8 mouse cellular contexts compared by ENCODE assay signal in genomic region chr2:69788974-69789373, GRCm38 (mm10). TPM values are rescaled to one million over a fixed set of nuclear protein-coding genes. Genes with fewer than 3 reads are reported as not detected.
A peak's percentile ranks its signal among the peaks of the same experiment; 100 is the strongest.
DNase-seq lines count a peak whose midpoint lies in the region; ATAC-seq and TF ChIP-seq lines count a peak whose summit lies in the region.

No protein-coding gene starts in this region.

- H3K27me3 ChIP-seq in kidney, embryonic 14.5 days (ENCODE audit: control insufficient read depth, insufficient read depth, low read length): no peaks in the 10 kb centered on the region
- H3K27me3 ChIP-seq in hindbrain, embryonic 12.5 days: no peaks in the 10 kb centered on the region
- H3K27me3 ChIP-seq in midbrain, embryonic 12.5 days: no peaks in the 10 kb centered on the region

- H3K36me3 ChIP-seq in kidney, embryonic 14.5 days (ENCODE audit: control insufficient read depth, insufficient read depth, low read length): peaks cover 14% of the 10 kb centered on the region; the same call in 1 of the 2 replicates
- H3K36me3 ChIP-seq in hindbrain, embryonic 12.5 days: peaks cover 17% of the 10 kb centered on the region
- H3K36me3 ChIP-seq in midbrain, embryonic 12.5 days: peaks cover 21% of the 10 kb centered on the region

- no peak for TF ChIP-seq CTCF in bone marrow, adult 2 months (IDR thresholded peaks at IDR 0.05; ENCODE audit: control insufficient read depth, insufficient read depth, low read length)

- H3K4me3 ChIP-seq in kidney, embryonic 14.5 days (ENCODE audit: low read length): peak overlapping the region; percentile 68
- peak overlapping the region; percentile 92 for H3K4me3 ChIP-seq in bone marrow, adult 2 months (replicated peaks; ENCODE audit: control insufficient read depth, low read depth, low read length)
- peak overlapping the region; percentile 63 for H3K4me3 ChIP-seq in hindbrain, embryonic 12.5 days
- peak overlapping the region; percentile 73 for H3K4me3 ChIP-seq in midbrain, embryonic 12.5 days

- 0 out of 2 replicates have a peak overlapping the region, but pooled peaks have one; percentile 11 for H3K27ac ChIP-seq in kidney, embryonic 14.5 days (ENCODE audit: low read depth, low read length)
- peak overlapping the region; percentile 46; the same call in 1 of the 2 replicates for H3K27ac ChIP-seq in bone marrow, adult 2 months (ENCODE audit: control insufficient read depth, insufficient read depth, low read depth, low read length, poor library complexity)
- peak overlapping the region; percentile 89 for H3K27ac ChIP-seq in hindbrain, embryonic 12.5 days
- H3K27ac ChIP-seq in midbrain, embryonic 12.5 days (replicated peaks): peak overlapping the region; percentile 91

- TF ChIP-seq POLR2A in bone marrow, adult 2 months (IDR thresholded peaks at IDR 0.05; ENCODE audit: borderline replicate concordance, control insufficient read depth, low read depth, low read length): no peak

- WGBS in kidney, embryonic 14.5 days: 22% methylated on average over 9 of the region's 9 CpGs
- WGBS in bone marrow, adult 2 months: 28% methylated on average over 9 of the region's 9 CpGs
- 28% methylated on average over 9 of the region's 9 CpGs for WGBS in hindbrain, embryonic 12.5 days
- WGBS in midbrain, embryonic 12.5 days: 30% methylated on average over 9 of the region's 9 CpGs

- H3K9ac ChIP-seq in kidney, embryonic 14.5 days (ENCODE audit: low read depth, low read length): peak overlapping the region; percentile 81
- peak overlapping the region; percentile 64 for H3K9ac ChIP-seq in hindbrain, embryonic 12.5 days
- peak overlapping the region; percentile 83 for H3K9ac ChIP-seq in midbrain, embryonic 12.5 days (replicated peaks)

- peaks cover 5% of the 10 kb centered on the region; the same call in 1 of the 2 replicates for H3K4me1 ChIP-seq in kidney, embryonic 14.5 days (ENCODE audit: control insufficient read depth, insufficient read depth, low read length)
- H3K4me1 ChIP-seq in bone marrow, adult 2 months (ENCODE audit: control insufficient read depth, insufficient read depth, low read length): no peaks in the 10 kb centered on the region
- H3K4me1 ChIP-seq in hindbrain, embryonic 12.5 days: peaks cover 2% of the 10 kb centered on the region; the same call in 1 of the 2 replicates
- 0 out of 2 replicates have a peak, but pooled peaks cover 6% of the 10 kb centered on the region for H3K4me1 ChIP-seq in midbrain, embryonic 12.5 days

- ATAC-seq in kidney, embryonic 14.5 days (ENCODE audit: low FRiP score, low TSS enrichment): peak; percentile 12
- ATAC-seq in hindbrain, embryonic 12.5 days (ENCODE audit: low FRiP score): peak; percentile 42
- peak; percentile 41; the same call in 1 of the 2 replicates for ATAC-seq in midbrain, embryonic 12.5 days (ENCODE audit: low FRiP score, low read depth)

- no peak for DNase-seq in kidney, postnatal 36 days
- no peak for DNase-seq in cerebellum, postnatal 25 days
- DNase-seq in urinary bladder, postnatal 10 days (ENCODE audit: low spot score): no peak
- DNase-seq in cerebellum, adult 18-20 months: no peak

- H3K4me2 ChIP-seq in kidney, embryonic 14.5 days (replicated peaks; ENCODE audit: low read depth, low read length): peak overlapping the region; percentile 87
- H3K4me2 ChIP-seq in hindbrain, embryonic 12.5 days (replicated peaks): peak overlapping the region; percentile 85
- peak overlapping the region; percentile 84 for H3K4me2 ChIP-seq in midbrain, embryonic 12.5 days (replicated peaks)

- H3K9me3 ChIP-seq in kidney, embryonic 14.5 days (ENCODE audit: control insufficient read depth, low read length): no peaks in the 10 kb centered on the region
- H3K9me3 ChIP-seq in hindbrain, embryonic 12.5 days (replicated peaks): no peaks in the 10 kb centered on the region
- no peaks in the 10 kb centered on the region for H3K9me3 ChIP-seq in midbrain, embryonic 12.5 days

RNA-seq across cellular contexts. Expression of gene Ccdc173, which starts 0.4 kb away (rescaled TPM):
- polyA plus RNA-seq in kidney, embryonic 14.5 days (2014; fragmentation: Nextera tagmentation; extraction: Ambion mirVana): 3.0 and 3.2 TPM in 2 replicates
- polyA plus RNA-seq in bone marrow, adult 2 months (2011; ENCODE audit: insufficient read depth, insufficient read length, low replicate concordance, missing spikeins): 1.1 and 1.9 TPM in 2 replicates
- polyA plus RNA-seq in hindbrain, embryonic 12.5 days (2016; fragmentation: Nextera tagmentation; extraction: Ambion mirVana): 4.1 and 5.1 TPM in 2 replicates
- polyA plus RNA-seq in midbrain, embryonic 12.5 days (2016; fragmentation: Nextera tagmentation; extraction: Ambion mirVana): 4.8 and 5.1 TPM in 2 replicates

RNA-seq across cellular contexts. Expression of gene Phospho2, which starts 0.4 kb away (rescaled TPM):
- 21.7 and 25.1 TPM in 2 replicates for polyA plus RNA-seq in kidney, embryonic 14.5 days (2014; fragmentation: Nextera tagmentation; extraction: Ambion mirVana)
- 6.6 and 13.8 TPM in 2 replicates for polyA plus RNA-seq in bone marrow, adult 2 months (2011; ENCODE audit: insufficient read depth, insufficient read length, low replicate concordance, missing spikeins)
- 37.0 and 37.9 TPM in 2 replicates for polyA plus RNA-seq in hindbrain, embryonic 12.5 days (2016; fragmentation: Nextera tagmentation; extraction: Ambion mirVana)
- 33.9 and 36.2 TPM in 2 replicates for polyA plus RNA-seq in midbrain, embryonic 12.5 days (2016; fragmentation: Nextera tagmentation; extraction: Ambion mirVana)

RNA-seq across cellular contexts. Expression of gene Klhl23, which starts 32.8 kb away (rescaled TPM):
- 26.2 and 32.8 TPM in 2 replicates for polyA plus RNA-seq in kidney, embryonic 14.5 days (2014; fragmentation: Nextera tagmentation; extraction: Ambion mirVana)
- 4.9 and 6.2 TPM in 2 replicates for polyA plus RNA-seq in bone marrow, adult 2 months (2011; ENCODE audit: insufficient read depth, insufficient read length, low replicate concordance, missing spikeins)
- 45.1 and 46.4 TPM in 2 replicates for polyA plus RNA-seq in hindbrain, embryonic 12.5 days (2016; fragmentation: Nextera tagmentation; extraction: Ambion mirVana)
- 41.0 and 51.6 TPM in 2 replicates for polyA plus RNA-seq in midbrain, embryonic 12.5 days (2016; fragmentation: Nextera tagmentation; extraction: Ambion mirVana)

Comparison
In these comparisons a context has a peak if more than half of its experiments do, and no peak if none do; other contexts are left out.
1. H3K27ac ChIP-seq: peak in every context shown above with its lines; median percentile 91 in midbrain, embryonic 12.5 days; 89 in hindbrain, embryonic 12.5 days; 46 in bone marrow, adult 2 months; 11 in kidney, embryonic 14.5 days.